Mouse (Mus musculus) liver, embryonic 13.5 days (tissue): ENCODE results near the gene Ly75. TPM values are rescaled to one million over a fixed set of nuclear protein-coding genes. Genes with fewer than 3 reads are reported as not detected.

Source experiments
- ATAC-seq: fragments of 200-750 bp; cut with Nextera tagmentation; 2 replicates; pipeline ENCODE4 v1.8.0; 2017; ENCODE audit warnings: low read depth, mild to moderate bottlenecking, moderate number of reproducible peaks, moderate library complexity
- DNase-seq: peaks from one replicate; pipeline ENCODE4 v3.0.0; 2022
- H3K27ac ChIP-seq: fragments of 300-500 bp; sonication (generic); 2 replicates; pipeline ENCODE4 v1.5.1; 2015; ENCODE audit warnings: moderate library complexity, mild to moderate bottlenecking, inconsistent platforms
- H3K27me3 ChIP-seq: fragments of 300-500 bp; sonication (generic); 2 replicates; pipeline ENCODE4 v1.6.1; 2015; ENCODE audit warnings: mild to moderate bottlenecking, inconsistent platforms
- H3K36me3 ChIP-seq: fragments of 300-500 bp; sonication (generic); 2 replicates; pipeline ENCODE4 v1.6.1; 2015; ENCODE audit warnings: mild to moderate bottlenecking, inconsistent platforms
- H3K4me1 ChIP-seq: fragments of 300-500 bp; sonication (generic); replicated peaks from 2 replicates; pipeline ENCODE4 v1.6.1; 2015; ENCODE audit warnings: inconsistent platforms
- H3K4me2 ChIP-seq: fragments of 300-500 bp; sonication (generic); 2 replicates; pipeline ENCODE4 v1.6.1; 2015; ENCODE audit warnings: inconsistent platforms, mild to moderate bottlenecking, moderate library complexity
- H3K4me3 ChIP-seq: fragments of 300-500 bp; sonication (generic); replicated peaks from 2 replicates; pipeline ENCODE4 v1.5.1; 2015; ENCODE audit warnings: mild to moderate bottlenecking, inconsistent platforms
- H3K9ac ChIP-seq: fragments of 300-500 bp; sonication (generic); 2 replicates; pipeline ENCODE4 v1.6.1; 2015; ENCODE audit warnings: mild to moderate bottlenecking, inconsistent platforms
- H3K9me3 ChIP-seq: fragments of 300-500 bp; sonication (generic); replicated peaks from 2 replicates; pipeline ENCODE4 v1.6.1; 2016; ENCODE audit warnings: inconsistent platforms
- WGBS: fragments of 180-500 bp; shearing (Covaris S2); methylation state at CpG from one replicate; pipeline ENCODE4 v1.1.7; 2015; ENCODE audit not compliant: insufficient replicate concordance; 5-methylcytosine and 5-hydroxymethylcytosine counted together
- polyA plus RNA-seq: library from polyadenylated mRNA; unstranded; fragments of >200 nt; fragmentation: Nextera tagmentation; extraction: Ambion mirVana; gene quantifications from 2 replicates; pipeline ENCODE4 v1.2.1, GENCODE M21; 2015

The Ly75 gene
- polyA plus RNA-seq, 1 experiment from 2014 or later: 3.1 TPM

DNA sequence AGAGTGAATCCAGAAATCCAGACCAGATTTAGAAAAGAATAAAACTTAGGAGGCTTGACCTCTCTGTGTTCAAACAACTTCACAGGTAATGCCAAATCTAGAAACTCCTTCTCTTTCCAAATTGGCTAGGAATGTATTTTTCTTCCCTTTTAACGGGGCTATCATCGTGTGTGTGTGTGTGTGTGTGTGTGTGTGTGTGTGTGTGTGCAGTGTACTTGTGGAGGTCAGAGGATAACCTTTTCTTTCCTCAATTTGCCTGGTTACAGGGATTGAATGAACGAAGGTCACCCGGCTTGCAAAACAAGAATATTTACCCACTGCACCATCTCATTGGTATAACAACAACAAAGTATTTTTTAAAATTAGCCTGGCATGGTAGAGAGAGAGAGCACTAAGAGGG, 100.5 kb downstream of the Ly75 start:
- Histone ChIP-seq H3K27ac (peak overlapping the region; percentile 44), H3K9me3 (0 out of 2 replicates have a peak, but pooled peaks cover 5% of the 10 kb centered on the region), H3K27me3 (peaks cover 26% of the 10 kb centered on the region), H3K4me1 (peaks cover 10% of the 10 kb centered on the region), H3K9ac (no peak overlapping the region; the same call in 1 of the 2 replicates), H3K4me3 (0 out of 2 replicates have a peak overlapping the region, but pooled peaks have one; percentile 53), H3K4me2 (peak overlapping the region; percentile 61), H3K36me3 (no peaks in the 10 kb centered on the region)
- no peak for ATAC-seq
- DNase-seq: no peak
- 50% methylated on average over 4 of the region's 4 CpGs for WGBS

DNA sequence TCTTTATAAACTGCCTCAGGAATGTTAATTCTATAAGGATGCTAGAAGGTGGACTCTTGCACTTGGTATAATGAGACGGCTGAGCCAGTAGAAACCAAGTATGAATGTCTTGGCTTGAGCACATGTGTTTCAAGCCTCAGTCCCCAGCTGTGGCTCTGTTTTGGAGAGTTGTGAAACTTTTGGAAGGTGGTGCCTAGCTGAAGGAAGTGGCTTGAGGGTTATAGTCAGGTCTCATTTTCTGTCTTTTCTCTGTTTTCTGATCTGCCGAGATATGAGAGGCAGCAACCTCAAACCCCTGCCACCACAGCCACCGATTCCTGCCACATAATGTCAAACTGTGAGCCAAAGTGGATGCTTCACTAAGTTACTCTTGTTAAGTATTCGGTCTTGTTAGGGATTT, 104.5 kb downstream of the Ly75 start:
- ATAC-seq (no peak), DNase-seq (no peak)
- 39% methylated on average over 4 of the region's 4 CpGs for WGBS
- no peak overlapping the region for H3K4me3 ChIP-seq
- peaks cover 11% of the 10 kb centered on the region for H3K27me3 ChIP-seq
- peaks cover 1% of the 10 kb centered on the region for H3K36me3 ChIP-seq
- no peak overlapping the region for H3K27ac ChIP-seq
- peaks cover 2% of the 10 kb centered on the region for H3K4me1 ChIP-seq
- no peaks in the 10 kb centered on the region for H3K9me3 ChIP-seq
- no peak overlapping the region for H3K4me2 ChIP-seq
- H3K9ac ChIP-seq: no peak overlapping the region

DNA sequence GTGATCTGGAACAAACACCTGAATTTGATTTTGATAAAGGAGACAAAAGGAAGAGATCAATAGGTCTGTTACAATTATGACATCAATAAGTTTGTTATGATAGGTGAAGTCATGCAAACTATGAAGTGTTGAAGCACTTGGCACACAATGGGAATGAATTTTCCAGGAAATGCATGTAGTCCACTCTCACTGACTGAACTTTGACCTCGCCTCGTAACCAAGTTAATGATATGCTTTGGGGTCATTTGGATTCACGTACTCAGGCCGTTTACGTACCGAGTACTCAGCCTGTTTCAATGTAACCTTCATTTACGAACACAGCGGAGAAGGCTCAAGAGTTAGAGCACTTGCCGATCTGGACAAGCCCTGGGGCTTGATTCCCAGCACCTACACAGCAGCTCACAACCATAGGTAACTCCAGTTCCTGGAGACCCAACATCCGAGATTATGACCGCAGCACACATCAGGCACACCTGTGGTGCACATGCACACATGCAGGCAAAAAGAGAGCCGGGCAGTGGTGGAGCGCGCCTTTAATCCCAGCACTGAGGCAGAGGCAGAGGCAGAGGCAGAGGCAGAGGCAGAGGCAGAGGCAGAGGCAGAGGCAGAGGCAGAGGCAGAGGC, 113.1 kb downstream of the Ly75 start:
- no peak overlapping the region for H3K4me3 ChIP-seq
- H3K27ac ChIP-seq: no peak overlapping the region
- no peaks in the 10 kb centered on the region for H3K4me1 ChIP-seq
- DNase-seq (no peak), ATAC-seq (no peak)
- H3K4me2 ChIP-seq: no peak overlapping the region
- H3K36me3 ChIP-seq: peaks cover 6% of the 10 kb centered on the region
- no peaks in the 10 kb centered on the region for H3K27me3 ChIP-seq
- H3K9me3 ChIP-seq: no peaks in the 10 kb centered on the region
- 80% methylated on average over 14 of the region's 14 CpGs for WGBS
- no peak overlapping the region for H3K9ac ChIP-seq

DNA sequence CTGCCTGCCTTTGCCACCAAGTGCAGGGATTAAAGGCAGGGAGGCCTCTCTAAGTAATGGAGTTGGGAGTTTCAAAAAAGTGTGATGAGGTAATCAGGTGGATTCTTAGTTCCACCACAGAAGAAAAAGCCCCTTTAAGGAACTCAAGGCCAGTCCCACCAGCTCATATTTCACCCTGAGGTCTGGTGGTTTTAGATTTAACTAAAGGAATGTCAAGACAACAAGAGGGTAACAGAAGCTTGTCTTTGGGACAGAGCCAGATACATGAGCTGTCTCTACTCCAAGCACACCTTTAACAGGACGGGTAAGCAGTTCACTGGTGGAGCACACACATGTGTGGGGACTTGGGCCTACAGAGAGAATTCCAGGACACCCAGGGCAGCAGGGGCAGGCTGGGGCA, 115.5 kb downstream of the Ly75 start:
- H3K27me3 ChIP-seq: no peaks in the 10 kb centered on the region
- 49% methylated on average over 1 of the region's 1 CpGs for WGBS
- no peak overlapping the region for H3K4me3 ChIP-seq
- ATAC-seq (no peak), DNase-seq (no peak)
- H3K9me3 ChIP-seq: no peaks in the 10 kb centered on the region
- no peak overlapping the region for H3K4me2 ChIP-seq
- no peaks in the 10 kb centered on the region for H3K36me3 ChIP-seq
- H3K27ac ChIP-seq: no peak overlapping the region
- no peaks in the 10 kb centered on the region for H3K4me1 ChIP-seq
- no peak overlapping the region for H3K9ac ChIP-seq

DNA sequence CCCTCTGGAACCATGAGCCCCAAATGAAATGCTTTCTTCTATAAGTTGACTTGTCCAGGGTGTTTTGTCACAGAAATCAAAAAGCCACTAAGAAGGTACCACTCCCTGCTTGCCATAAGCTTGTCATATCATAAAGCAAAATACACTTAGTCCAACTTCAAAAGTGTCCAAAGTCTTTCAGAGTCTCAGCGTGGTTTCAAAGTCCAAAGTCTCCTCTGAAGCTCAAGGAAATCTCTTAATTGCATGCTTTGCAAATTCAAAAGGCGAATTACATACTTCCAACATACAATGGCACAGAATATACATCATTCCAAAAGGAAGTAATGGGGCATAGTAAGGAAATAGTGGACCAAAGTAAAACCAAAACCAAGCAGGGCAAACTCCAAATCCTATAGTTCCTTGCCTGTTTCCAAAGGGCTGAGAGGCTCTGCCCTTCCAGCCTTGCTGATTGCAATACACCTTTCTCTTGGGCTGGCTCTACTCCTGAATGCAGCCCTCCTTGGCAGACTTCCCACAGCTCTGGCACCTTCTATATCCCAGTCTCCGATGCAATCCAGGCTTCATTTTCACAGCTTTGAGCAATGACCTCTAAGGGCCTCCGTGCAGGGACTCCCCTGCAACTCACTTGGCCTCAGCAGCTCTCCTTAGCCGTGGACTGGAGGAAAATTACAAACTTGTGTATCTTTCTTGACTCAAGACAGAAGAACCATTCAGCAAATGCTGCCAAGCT, 122.3 kb downstream of the Ly75 start:
- no peak overlapping the region for H3K9ac ChIP-seq
- H3K36me3 ChIP-seq: peaks cover 8% of the 10 kb centered on the region
- DNase-seq (no peak), ATAC-seq (no peak)
- H3K4me3 ChIP-seq: no peak overlapping the region
- WGBS: 66% methylated on average over 5 of the region's 5 CpGs
- H3K27me3 ChIP-seq: no peaks in the 10 kb centered on the region
- no peaks in the 10 kb centered on the region for H3K9me3 ChIP-seq
- no peaks in the 10 kb centered on the region for H3K4me1 ChIP-seq
- no peak overlapping the region for H3K4me2 ChIP-seq
- no peak overlapping the region for H3K27ac ChIP-seq

DNA sequence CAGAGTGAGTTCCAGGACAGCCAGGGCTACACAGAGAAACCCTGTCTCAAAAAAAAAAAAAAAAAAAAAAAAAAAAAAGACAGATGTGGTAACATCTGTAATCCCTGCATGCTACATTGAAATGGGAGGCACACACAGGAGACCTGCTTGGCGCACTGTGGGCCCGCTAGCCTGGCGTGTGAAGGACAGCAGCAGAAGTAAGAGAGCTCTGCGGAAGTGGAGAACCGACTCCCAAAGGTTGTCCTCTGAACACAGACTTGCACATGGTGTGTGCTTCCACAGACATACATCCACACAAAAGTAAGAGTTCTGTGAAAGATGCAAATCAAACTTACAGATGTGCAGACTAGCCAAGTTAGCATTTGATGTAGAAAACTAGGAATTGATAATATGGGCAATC, 123.9 kb downstream of the Ly75 start:
- no peak for ATAC-seq
- H3K27me3 ChIP-seq: no peaks in the 10 kb centered on the region
- no peak overlapping the region for H3K27ac ChIP-seq
- DNase-seq: no peak
- H3K36me3 ChIP-seq: peaks cover 11% of the 10 kb centered on the region
- H3K9ac ChIP-seq: no peak overlapping the region
- H3K4me1 ChIP-seq: no peaks in the 10 kb centered on the region
- H3K9me3 ChIP-seq: no peaks in the 10 kb centered on the region
- H3K4me3 ChIP-seq: no peak overlapping the region
- WGBS: 91% methylated on average over 5 of the region's 5 CpGs
- no peak overlapping the region for H3K4me2 ChIP-seq

DNA sequence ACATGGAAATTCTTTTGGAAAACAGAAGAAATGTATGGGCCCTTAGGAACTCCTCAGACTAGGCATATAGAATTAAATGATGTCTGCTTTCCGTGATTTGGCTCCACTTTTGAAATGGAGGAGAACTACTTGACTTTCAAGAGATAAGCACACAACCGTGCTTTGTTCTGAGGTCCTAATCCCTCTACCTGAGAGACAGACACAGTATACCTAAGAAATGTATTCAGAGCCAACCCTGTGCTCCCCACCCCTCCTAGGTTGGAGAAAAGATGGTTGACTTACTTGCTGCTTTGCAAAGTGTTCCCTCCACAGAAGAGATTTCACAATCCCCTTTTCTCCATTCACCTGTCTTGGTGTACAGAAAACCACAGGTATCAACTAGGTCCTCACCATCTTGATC, 126.4 kb downstream of the Ly75 start:
- WGBS: 67% methylated on average over 2 of the region's 2 CpGs
- ATAC-seq: no peak
- no peak for DNase-seq

DNA sequence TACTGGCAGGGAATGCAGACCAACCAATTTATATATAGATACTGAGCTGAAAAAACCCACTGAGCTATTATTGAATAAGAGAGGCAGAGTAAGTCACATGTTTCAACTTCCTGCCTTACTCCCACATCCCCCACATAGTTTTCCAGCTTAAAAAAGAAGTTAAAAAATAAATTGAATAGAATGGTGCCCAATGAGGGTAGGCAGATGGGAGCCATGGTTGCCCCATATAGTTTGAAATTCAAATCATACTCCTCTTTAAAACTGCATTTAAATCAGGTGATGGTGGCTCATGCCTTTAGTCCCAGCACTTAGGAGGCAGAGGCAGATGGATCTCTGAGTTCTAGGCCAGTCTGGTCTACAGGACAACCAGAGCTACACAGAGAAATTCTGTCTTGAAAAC, 129.6 kb downstream of the Ly75 start:
- Histone ChIP-seq H3K27ac (no peak overlapping the region), H3K9me3 (no peaks in the 10 kb centered on the region), H3K36me3 (peaks cover 30% of the 10 kb centered on the region), H3K4me3 (no peak overlapping the region), H3K27me3 (no peaks in the 10 kb centered on the region), H3K9ac (no peak overlapping the region), H3K4me1 (no peaks in the 10 kb centered on the region), H3K4me2 (no peak overlapping the region)
- ATAC-seq: no peak
- DNase-seq: no peak

More for the DNA sequence above, 126.4 kb downstream of the Ly75 start:
- no peaks in the 10 kb centered on the region for H3K9me3 ChIP-seq
- H3K4me1 ChIP-seq: no peaks in the 10 kb centered on the region
- no peaks in the 10 kb centered on the region for H3K27me3 ChIP-seq
- H3K27ac ChIP-seq: no peak overlapping the region
- no peak overlapping the region for H3K9ac ChIP-seq
- H3K36me3 ChIP-seq: peaks cover 18% of the 10 kb centered on the region
- H3K4me3 ChIP-seq: no peak overlapping the region
- no peak overlapping the region for H3K4me2 ChIP-seq

DNA sequence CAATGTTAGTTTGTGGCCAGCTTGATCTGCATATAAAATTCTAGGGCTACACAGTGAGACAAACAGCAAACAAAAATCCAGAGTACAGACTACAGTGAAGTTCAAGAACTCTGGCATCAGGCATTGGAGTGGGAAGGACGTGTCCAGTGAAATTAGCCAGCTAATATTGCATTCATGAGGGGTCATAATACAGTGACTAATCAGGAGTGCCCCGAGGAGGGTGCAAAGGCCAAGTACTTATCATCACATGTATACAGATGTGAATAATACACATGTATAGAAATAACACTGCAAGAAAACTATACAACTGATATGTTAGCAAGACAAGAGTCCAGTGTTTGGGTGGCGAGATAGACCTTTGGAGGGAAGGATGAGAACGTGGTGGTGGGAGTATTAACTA, 130.3 kb downstream of the Ly75 start:
- no peaks in the 10 kb centered on the region for H3K4me1 ChIP-seq
- no peak for ATAC-seq

More for the DNA sequence above, 130.3 kb downstream of the Ly75 start:
- Histone ChIP-seq H3K4me2 (no peak overlapping the region), H3K27me3 (no peaks in the 10 kb centered on the region), H3K4me3 (no peak overlapping the region), H3K27ac (no peak overlapping the region), H3K9me3 (no peaks in the 10 kb centered on the region), H3K36me3 (peaks cover 26% of the 10 kb centered on the region), H3K9ac (no peak overlapping the region)
- WGBS: 73% methylated on average over 4 of the region's 4 CpGs
- DNase-seq: no peak

Other genes with a start within 250 kb of the Ly75 start
- 14.4 and 16.5 TPM in 2 replicates for gene Baz2b, start 173.5 kb downstream of the Ly75 start, polyA plus RNA-seq
- gene March7, start 173.4 kb downstream of the Ly75 start, polyA plus RNA-seq: 23.4 and 24.9 TPM in 2 replicates
- gene Cd302, start 98.8 kb downstream of the Ly75 start, polyA plus RNA-seq: 55.3 and 63.3 TPM in 2 replicates
- 0.09 and 0.23 TPM in 2 replicates for gene Pla2r1, start 170.0 kb upstream of the Ly75 start, polyA plus RNA-seq